Mouse (Mus musculus) CH12.LX (cell line): ENCODE measurements around the gene Fbxo7.

Experiments used
- ETS1 ChIP-seq: conservative IDR thresholded peaks from 2 replicates; pipeline ENCODE4 v1.6.1; 2012; ENCODE audit warnings: low read depth, mild to moderate bottlenecking, inconsistent platforms, low read length, improper control_type of control experiment, moderate library complexity
- IRF4 ChIP-seq: IDR thresholded peaks from 2 replicates; pipeline ENCODE4 v1.6.1; 2014; ENCODE audit warnings: low read depth, mild to moderate bottlenecking, inconsistent platforms, low read length, improper control_type of control experiment
- NELFE ChIP-seq: IDR thresholded peaks from 2 replicates; pipeline ENCODE4 v1.6.1; 2011; ENCODE audit warnings: low read depth, low read length, improper control_type of control experiment

- TF ChIP-seq IRF4 (no peak), ETS1 (no peak), NELFE (no peak)
Measured at GRCm38 (mm10) chr10:86025906-86026305, 4.1 kb downstream of the Fbxo7 start.
